Mouse (Mus musculus): ENCODE data around the gene Ephb3. TPM values are rescaled to one million over a fixed set of nuclear protein-coding genes. Genes with fewer than 3 reads are reported as not detected.

The Ephb3 gene
- polyA plus RNA-seq, 1 experiment = 21.4 TPM

DNA sequence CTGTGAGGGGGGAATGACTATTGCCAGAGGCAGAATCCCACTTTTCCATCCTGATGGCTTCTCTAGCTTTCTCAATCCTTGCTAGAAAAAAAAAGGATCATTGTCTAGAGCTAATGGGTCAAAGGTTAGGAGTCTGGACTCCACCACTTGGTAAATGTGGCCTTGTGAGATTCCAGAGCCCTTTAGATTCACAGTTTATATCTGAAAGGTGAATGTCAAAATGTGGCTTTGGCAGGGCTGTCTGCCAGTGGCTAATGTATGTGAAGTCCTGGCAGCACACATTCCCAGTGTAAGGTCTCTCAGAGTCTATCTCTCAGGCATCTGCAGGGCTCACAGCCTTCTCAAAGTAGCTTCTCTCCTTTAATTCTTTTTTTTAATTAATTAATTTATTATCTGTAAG, 36.5 kb downstream of the Ephb3 start:
- H3K4me3 ChIP-seq (ENCODE audit: insufficient read depth, low read length) = no peak overlapping the region
- TF ChIP-seq CTCF (IDR thresholded peaks at IDR 0.05; ENCODE audit: extremely low read depth, insufficient read depth, low read length) (no peak), POLR2A (IDR thresholded peaks at IDR 0.05; ENCODE audit: extremely low read depth, insufficient read depth, low read length) (no peak)

DNA sequence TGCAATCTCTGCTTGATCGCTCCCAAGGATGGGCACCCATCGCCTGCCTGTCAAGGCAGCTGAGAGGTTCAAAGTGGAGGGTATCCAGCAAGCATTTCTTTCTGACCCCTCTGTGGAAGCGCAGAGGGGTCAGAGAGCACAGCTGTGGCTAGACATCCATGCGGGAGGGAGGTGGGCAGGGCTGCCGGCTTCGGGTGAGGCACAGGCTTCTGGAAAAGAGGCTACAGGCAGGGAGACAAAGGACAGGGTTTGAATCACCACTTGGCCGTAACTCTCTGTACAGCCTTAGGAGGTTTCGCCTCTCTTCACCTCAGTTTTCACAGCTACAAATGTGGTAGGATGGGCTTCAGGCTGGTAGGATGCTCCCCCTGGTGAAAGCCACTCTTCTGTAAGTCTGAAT, 38.4 kb downstream of the Ephb3 start:
- Histone ChIP-seq H3K4me1 (ENCODE audit: control insufficient read depth, insufficient read depth, low read length) (0 out of 2 replicates have a peak, but pooled peaks cover 2% of the 10 kb centered on the region), H3K4me3 (ENCODE audit: insufficient read depth, low read length) (no peak overlapping the region), H3K27ac (ENCODE audit: insufficient read depth, low read length) (no peak overlapping the region)
- TF ChIP-seq CTCF (IDR thresholded peaks at IDR 0.05; ENCODE audit: extremely low read depth, insufficient read depth, low read length) = no peak
- TF ChIP-seq POLR2A (IDR thresholded peaks at IDR 0.05; ENCODE audit: extremely low read depth, insufficient read depth, low read length) = no peak

More for the DNA sequence above, 36.5 kb downstream of the Ephb3 start:
- no peak overlapping the region for H3K27ac ChIP-seq (ENCODE audit: insufficient read depth, low read length)
- H3K4me1 ChIP-seq (ENCODE audit: control insufficient read depth, insufficient read depth, low read length) = no peaks in the 10 kb centered on the region

DNA sequence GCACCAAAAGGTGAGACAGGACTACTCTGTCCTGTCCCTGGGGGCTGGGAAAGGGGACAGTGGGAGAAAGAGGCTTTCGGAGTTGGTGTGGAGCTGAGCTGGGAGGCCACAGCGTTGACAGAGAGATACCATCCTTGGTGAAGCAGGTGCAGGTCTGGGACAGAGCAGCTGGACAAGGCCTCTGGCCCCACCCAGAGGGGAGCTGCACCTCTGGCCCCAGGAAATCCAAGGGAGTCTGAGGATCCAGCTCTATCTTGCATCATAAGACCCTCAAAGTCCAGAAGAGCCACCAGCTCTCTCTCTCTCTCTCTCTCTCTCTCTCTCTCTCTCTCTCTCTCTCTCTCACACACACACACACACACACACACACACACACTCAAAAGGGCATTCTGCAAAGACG, 40.2 kb downstream of the Ephb3 start:
- TF ChIP-seq POLR2A (IDR thresholded peaks at IDR 0.05; ENCODE audit: extremely low read depth, insufficient read depth, low read length) (no peak), CTCF (IDR thresholded peaks at IDR 0.05; ENCODE audit: extremely low read depth, insufficient read depth, low read length) (no peak)
- Histone ChIP-seq H3K4me1 (ENCODE audit: control insufficient read depth, insufficient read depth, low read length) (0 out of 2 replicates have a peak, but pooled peaks cover 2% of the 10 kb centered on the region), H3K4me3 (ENCODE audit: insufficient read depth, low read length) (no peak overlapping the region), H3K27ac (ENCODE audit: insufficient read depth, low read length) (no peak overlapping the region)

DNA sequence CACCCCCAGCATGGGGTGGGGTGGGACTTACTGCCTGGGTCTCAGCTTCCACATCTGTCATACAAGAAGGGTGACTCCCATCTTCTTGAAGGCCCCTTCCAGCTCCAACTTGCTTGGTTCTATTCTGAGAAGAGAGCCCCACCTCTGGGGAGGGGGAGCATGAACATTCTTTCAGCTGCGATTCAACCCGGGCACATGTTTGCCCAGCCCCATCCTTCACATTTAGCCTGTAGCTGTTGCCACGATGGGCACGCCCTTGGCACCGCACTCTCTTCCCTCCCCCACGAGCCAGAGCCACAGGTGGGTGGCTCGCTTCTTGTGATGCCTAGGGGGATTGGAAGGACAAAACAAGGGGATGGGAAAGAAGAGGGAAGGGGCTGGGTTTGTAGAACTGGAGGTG, 40.8 kb downstream of the Ephb3 start:
- Histone ChIP-seq H3K27ac (ENCODE audit: insufficient read depth, low read length) (no peak overlapping the region), H3K4me3 (ENCODE audit: insufficient read depth, low read length) (no peak overlapping the region), H3K4me1 (ENCODE audit: control insufficient read depth, insufficient read depth, low read length) (0 out of 2 replicates have a peak, but pooled peaks cover 2% of the 10 kb centered on the region)
- TF ChIP-seq POLR2A (IDR thresholded peaks at IDR 0.05; ENCODE audit: extremely low read depth, insufficient read depth, low read length) = no peak
- TF ChIP-seq CTCF (IDR thresholded peaks at IDR 0.05; ENCODE audit: extremely low read depth, insufficient read depth, low read length) = no peak

DNA sequence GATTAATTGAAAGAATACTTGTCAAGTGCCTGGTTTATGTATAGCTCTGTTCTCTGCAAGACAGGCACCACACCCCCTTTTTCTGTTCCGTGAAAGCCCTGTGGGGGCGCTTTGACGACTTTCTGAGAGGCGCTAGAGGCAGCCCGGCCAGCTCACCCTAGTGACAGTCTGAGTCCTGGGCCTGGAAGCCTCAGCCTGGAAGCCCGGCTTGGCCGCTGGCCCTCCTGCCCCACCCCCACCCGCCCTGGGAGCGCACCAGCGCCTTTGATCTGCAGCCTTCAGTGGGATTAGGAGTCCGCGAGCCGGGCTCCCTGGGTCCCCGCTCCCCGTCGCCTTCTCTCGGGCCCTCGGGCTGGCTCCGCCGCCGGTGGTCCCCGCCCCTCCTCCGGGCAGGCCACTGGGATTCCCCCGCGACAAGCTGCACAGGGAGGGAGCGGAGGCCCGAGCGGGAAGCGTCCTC, 41.4 kb downstream of the Ephb3 start:
- no peak overlapping the region for H3K27ac ChIP-seq (ENCODE audit: insufficient read depth, low read length)
- 0 out of 2 replicates have a peak, but pooled peaks cover 2% of the 10 kb centered on the region for H3K4me1 ChIP-seq (ENCODE audit: control insufficient read depth, insufficient read depth, low read length)
- peak overlapping the region; percentile 8; the same call in 1 of the 2 replicates for H3K4me3 ChIP-seq (ENCODE audit: insufficient read depth, low read length)
- TF ChIP-seq POLR2A (IDR thresholded peaks at IDR 0.05; ENCODE audit: extremely low read depth, insufficient read depth, low read length) (no peak), CTCF (IDR thresholded peaks at IDR 0.05; ENCODE audit: extremely low read depth, insufficient read depth, low read length) (peak; percentile 50)

DNA sequence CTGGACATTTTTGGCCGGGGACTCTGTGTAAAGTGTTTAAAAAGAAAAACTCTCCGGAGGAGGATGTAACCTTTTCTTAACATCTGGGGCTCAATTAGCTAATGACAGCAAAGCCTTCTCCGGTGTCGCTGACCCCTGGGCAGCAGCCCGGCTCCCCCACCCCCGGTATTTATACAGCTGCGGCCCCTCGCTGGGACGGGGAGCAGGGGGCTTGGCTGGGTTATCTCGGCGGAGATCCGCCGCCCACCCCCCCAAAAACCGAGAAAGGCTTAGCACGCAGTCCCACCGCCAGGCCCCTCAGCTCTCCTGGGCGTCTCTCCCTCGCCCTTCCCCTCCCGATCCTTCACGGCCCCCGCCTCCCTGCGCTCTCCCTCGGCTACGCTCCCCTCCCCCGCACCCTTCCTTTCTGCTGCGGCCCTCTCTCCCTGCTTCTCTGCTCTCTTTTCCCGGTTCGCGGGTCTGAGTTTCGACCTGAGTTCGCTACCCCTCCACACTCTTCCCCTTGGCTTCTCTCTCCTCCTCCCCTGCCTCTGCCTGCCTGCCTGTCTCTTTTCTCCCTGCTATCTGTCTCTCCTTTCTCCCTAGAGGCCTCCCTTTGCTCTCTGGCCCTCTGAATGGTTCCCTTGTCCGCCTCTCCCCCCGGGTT, 42.0 kb downstream of the Ephb3 start:
- H3K27ac ChIP-seq (ENCODE audit: insufficient read depth, low read length) = no peak overlapping the region
- TF ChIP-seq POLR2A (IDR thresholded peaks at IDR 0.05; ENCODE audit: extremely low read depth, insufficient read depth, low read length) (no peak), CTCF (IDR thresholded peaks at IDR 0.05; ENCODE audit: extremely low read depth, insufficient read depth, low read length) (no peak)
- peak overlapping the region; percentile 8; the same call in 1 of the 2 replicates for H3K4me3 ChIP-seq (ENCODE audit: insufficient read depth, low read length)
- H3K4me1 ChIP-seq (ENCODE audit: control insufficient read depth, insufficient read depth, low read length) = 0 out of 2 replicates have a peak, but pooled peaks cover 2% of the 10 kb centered on the region

DNA sequence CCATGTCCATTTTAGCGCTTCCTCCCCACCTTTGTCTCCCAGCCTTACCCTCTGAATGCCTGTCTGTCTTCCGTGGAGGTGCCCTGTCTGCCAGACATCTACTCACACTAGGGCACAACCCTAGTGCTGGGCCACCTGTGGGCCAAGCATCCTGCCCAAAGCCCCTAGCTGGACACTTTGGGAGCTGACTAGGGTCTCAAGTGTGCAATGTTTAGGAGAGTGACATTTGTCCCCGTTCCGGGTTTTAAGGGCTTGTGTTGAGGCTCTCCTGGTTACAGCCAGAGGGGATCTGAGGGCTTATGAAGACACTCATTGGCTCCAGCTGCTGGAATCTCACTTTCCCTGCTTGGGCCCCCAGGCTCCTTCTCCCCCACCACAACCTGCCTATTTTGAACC, 42.5 kb downstream of the Ephb3 start:
- Histone ChIP-seq H3K4me3 (ENCODE audit: insufficient read depth, low read length) (no peak overlapping the region; the same call in 1 of the 2 replicates), H3K4me1 (ENCODE audit: control insufficient read depth, insufficient read depth, low read length) (0 out of 2 replicates have a peak, but pooled peaks cover 2% of the 10 kb centered on the region), H3K27ac (ENCODE audit: insufficient read depth, low read length) (no peak overlapping the region)
- no peak for TF ChIP-seq POLR2A (IDR thresholded peaks at IDR 0.05; ENCODE audit: extremely low read depth, insufficient read depth, low read length)
- TF ChIP-seq CTCF (IDR thresholded peaks at IDR 0.05; ENCODE audit: extremely low read depth, insufficient read depth, low read length) = no peak

DNA sequence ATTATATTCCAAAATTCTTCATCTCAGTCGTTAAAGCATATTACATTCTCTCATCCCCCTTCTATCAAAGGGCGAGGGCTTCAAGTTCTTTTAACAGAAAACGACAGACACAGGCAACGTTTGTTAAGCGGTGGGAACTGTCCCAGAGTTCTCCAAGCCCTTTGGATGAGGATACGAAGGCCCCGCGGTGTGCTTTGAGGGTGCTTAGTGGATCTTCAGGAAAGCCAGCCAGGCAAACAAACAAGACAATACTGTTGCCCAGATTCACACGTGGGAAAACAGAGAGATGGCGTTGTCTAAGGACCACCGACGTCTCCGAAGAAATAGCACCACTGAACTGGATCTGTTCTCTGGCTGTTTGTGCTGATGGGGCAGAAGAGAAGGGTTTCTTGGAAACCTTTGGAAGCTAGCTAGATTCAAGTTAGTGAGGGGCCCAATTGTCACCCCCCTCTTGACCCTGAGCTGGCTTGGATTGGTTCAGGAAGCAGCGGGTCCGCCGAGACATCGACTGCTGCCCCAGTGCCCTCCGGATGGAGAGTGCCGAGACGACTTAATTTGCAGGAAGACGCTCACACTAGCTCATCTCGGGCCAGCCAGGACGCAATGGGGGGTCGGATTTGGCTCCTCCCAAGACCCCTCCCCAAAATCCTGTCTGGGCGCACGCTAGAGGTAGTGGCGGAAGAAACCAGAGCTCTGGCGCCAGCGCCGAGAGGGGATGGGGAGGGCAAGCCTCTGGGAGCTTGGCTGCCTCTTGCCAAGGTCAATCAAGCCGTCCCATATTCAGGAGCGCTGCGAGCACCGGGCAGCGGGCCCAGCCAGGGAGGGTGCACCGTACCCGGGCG, 43.5 kb downstream of the Ephb3 start:
- no peak overlapping the region for H3K27ac ChIP-seq (ENCODE audit: insufficient read depth, low read length)
- no peak for TF ChIP-seq CTCF (IDR thresholded peaks at IDR 0.05; ENCODE audit: extremely low read depth, insufficient read depth, low read length)
- no peak for TF ChIP-seq POLR2A (IDR thresholded peaks at IDR 0.05; ENCODE audit: extremely low read depth, insufficient read depth, low read length)
- 0 out of 2 replicates have a peak, but pooled peaks cover 2% of the 10 kb centered on the region for H3K4me1 ChIP-seq (ENCODE audit: control insufficient read depth, insufficient read depth, low read length)
- no peak overlapping the region; the same call in 1 of the 2 replicates for H3K4me3 ChIP-seq (ENCODE audit: insufficient read depth, low read length)

DNA sequence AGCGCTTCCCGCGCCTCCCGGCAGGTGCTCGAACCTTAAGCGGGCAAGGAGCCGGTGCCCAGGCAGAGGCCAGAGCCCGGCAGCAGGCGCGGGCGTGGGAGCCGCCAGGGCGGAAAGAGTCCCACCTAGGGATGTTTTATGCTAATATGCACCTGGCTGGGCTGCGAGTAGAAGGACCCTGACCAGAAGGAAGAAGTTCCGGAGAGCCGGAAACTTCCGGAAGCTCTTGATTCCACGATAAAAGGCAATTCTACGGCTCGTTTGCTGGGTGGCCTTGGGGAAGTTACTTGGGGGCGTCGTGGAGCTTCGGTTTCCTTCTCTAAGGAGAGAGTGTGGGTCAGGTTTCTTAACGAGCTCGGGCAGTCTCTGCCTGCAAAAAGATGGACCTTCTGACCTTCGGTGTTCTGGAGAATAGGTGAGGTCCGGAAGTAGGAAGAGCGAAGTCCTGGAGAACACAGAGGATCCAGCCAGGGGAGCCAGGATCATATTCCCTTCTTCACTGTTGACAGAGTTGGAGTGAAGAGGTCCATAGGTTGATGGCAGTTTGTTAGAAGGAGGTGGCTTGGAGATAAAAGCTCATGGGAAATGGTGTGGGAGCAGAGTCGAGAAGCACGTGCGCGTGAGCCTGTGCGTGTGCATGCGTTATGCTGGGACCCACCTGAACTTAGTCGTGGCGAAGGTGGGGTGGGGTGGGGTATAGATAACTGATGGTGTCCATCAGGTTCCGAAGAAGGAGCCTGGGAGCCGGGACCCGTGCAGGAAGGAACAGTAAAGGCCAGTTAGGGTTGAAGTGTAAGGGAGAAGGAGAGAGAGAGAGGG, 44.4 kb downstream of the Ephb3 start:
- Histone ChIP-seq H3K4me3 (ENCODE audit: insufficient read depth, low read length) (no peak overlapping the region; the same call in 1 of the 2 replicates), H3K27ac (ENCODE audit: insufficient read depth, low read length) (no peak overlapping the region), H3K4me1 (ENCODE audit: control insufficient read depth, insufficient read depth, low read length) (0 out of 2 replicates have a peak, but pooled peaks cover 2% of the 10 kb centered on the region)
- TF ChIP-seq POLR2A (IDR thresholded peaks at IDR 0.05; ENCODE audit: extremely low read depth, insufficient read depth, low read length) (no peak), CTCF (IDR thresholded peaks at IDR 0.05; ENCODE audit: extremely low read depth, insufficient read depth, low read length) (no peak)
